Mouse (Mus musculus) spleen, postnatal 14 days (tissue): ENCODE data around the gene Fgfr2.

Experiments
- DNase-seq, 2 experiments: peaks; one replicate each; pipeline ENCODE4 v3.0.0; 2021 to 2022; ENCODE audit warnings: low spot score in 2 of 2

Fgfr2 gene

DNA sequence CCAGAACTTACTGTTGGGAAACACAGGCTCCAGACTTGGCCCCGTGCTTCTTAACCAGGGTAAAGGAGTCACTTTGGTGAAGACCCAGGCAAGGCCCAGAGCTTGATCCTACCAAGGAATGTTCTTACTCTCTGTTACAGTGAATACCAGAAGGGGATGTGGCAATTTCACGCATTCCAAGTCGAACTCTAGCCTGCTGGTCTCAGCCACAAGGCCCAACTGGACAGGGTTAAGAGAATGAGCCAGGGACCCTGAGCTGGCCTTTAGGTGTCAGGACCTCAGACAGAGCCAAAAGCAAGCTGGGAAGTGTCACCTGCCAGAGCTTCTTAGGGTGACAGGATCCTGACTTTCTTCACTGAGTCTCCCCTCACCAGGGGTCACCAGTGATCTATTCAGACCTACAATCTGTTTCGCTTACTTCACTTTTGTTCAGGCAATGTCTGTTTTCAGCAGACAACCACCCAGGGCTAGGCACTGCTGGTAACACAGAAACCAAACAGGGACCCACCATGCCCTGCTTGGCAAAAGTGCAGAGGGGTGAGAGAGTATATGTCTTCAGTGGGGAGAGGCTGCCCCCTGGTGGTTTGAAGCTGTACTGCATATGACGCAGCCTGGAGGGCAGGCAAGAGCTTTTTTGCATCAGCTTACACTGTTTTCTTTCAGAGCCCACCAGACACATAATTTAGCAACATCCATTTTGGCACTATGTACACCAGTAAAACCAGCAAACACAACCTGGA lies 1241.1 kb downstream of the Fgfr2 start:
- DNase-seq, result peak; percentile 21 to 58

DNA sequence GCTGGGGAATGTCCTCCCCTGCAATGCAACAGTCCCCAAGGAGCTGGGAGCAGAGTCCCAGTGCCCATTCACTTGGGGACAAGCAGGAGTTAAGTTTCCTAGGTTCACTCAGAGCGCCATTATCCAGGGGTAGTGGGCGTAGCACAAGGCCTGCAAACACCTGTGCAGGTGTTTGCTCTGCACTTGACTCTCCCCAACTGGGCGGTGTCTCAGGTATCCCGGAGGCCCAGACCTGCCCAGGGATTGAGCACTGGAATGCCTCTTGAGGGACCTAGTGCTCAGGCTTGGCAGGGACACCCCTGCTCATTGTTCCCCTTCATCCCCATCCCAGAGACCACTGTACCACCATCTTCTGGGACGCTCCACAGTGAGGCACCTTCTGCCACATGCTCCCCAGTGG lies 1243.0 kb downstream of the Fgfr2 start:
- no peak for DNase-seq

DNA sequence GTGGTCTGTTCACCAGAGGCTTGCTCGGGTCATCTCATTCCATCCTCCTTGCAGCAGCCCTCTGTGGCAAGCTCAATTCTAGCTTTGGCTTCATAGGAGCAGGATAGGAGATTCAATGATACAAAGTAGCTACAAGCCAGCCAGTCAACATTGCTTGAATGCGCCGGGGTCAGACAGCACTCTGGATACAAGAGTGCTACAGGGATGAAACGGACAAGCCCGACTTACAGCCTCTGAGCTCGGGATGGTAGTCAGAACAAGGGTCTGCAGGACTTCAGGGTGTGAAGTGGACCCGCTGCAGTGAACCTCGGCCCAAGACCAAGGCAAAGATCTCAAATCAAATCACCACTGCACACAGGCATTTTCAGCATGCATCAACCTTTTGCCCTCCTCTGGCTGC lies 1244.3 kb downstream of the Fgfr2 start:
- DNase-seq, result no peak

DNA sequence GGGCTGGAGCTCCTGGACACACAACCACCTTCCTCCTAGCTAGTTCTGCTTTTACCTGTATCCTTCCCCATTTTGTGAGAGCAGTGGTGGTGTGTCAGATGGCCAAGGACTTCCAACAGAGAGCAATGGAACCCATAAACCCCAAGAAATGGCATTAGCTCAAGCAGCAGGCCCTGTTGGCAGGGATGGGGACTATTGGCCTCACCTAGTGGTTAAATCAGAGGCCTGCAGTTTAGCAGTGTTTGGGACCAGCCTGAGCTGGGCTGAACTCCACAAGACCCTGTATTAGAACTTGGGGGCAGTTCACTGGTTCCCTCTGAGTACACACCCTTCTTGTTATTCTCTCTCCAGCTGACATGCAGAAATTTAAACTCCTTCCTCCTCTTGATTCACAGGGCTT lies 1262.0 kb downstream of the Fgfr2 start:
- DNase-seq, result no peak

DNA sequence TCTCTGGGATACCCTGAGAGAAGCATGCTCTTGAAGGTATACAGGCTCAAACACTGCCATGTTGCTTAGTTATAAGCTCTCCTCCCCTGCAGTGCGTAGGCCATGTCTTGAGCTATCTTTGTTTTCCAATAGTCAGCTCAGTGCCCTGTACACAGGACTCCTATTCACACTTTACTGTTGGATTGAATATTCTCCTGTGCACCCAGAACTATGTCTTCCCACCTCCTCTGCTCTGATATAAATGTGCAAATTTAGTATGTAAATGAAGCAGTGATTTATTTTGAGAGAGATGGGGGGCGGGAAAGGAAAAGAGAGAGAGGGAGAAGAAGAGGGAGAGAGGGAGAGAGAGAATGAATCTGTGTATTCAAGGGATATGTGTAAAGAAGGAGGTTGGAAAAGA lies 1267.5 kb downstream of the Fgfr2 start:
- no peak for DNase-seq

DNA sequence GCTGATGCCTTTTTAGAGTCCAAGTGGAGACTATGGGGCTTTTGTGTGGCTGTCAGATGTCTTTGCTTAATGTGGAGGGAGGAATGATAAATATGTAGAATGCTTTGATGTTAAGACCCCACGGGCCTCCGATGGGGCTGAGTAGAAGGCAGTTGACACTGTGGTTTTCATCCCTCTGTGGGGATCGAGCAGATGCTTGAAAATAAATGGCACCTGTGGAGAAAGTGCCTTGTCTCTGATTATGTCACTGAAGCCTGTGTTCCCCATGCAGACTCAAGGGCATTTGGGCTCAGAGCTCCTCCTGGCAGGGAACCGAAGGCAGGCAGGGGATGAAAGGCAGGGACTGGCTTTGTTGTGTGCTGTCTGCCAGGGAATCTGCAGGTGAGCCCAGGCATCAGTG lies 1272.6 kb downstream of the Fgfr2 start:
- no peak for DNase-seq

DNA sequence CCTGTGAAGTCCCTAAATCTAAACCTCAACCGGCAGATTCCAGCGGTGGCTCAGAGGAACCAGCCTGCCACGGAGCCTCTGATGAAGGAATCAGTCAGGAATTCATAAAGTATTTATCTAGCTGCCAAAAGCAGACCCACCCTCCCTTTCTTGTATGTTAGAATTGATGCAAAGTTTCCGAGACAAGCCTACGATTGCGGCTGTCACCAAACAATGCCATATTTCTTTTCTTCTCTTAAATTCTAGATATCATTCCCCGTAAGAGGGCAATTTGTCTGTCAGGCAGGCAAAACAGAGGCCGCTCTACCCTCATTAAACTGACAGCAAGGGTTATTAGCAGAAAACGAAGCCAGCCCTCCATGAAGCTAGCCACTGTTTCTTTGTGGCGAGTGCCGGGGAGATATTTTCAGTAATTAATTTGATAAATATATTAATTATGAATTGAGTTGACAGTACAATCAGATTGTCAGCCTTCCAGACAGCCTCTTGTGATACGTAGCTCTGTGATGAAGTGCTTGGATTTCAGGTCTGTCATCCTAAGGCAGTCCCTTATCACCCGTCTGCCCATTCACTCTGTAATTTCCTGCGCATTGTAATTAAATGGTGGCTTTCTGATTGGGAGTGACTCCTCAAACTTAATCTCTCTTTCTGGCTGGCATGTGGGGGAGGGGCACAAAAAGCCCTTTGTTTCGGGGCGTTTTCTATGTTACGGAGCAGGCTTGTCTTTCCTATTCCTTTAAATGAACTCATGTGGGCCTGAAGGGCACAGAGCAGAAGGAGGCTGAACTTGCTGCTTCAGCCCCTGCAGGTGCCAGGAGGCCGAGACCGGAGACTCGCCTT lies 1276.9 kb downstream of the Fgfr2 start:
- no peak for DNase-seq

DNA sequence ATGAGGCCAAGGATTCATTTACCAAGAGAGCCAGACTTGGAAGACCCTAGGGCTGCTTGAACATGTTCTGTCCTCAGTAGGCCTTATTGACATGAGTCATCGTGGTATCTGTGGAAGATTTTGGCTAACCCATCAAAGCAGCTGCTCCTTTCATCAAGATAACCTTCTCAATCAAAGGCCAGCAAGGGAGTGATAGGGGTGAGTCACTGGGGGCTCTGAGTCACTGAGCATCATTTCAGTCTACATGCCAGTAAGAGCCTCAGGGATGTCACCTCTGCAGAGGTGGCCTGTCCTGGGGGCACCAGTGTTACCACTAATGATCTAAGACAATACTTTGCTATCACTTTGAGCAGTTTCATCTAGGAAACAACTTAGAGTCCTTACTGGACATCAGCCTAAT lies 1292.9 kb downstream of the Fgfr2 start:
- no peak for DNase-seq

DNA sequence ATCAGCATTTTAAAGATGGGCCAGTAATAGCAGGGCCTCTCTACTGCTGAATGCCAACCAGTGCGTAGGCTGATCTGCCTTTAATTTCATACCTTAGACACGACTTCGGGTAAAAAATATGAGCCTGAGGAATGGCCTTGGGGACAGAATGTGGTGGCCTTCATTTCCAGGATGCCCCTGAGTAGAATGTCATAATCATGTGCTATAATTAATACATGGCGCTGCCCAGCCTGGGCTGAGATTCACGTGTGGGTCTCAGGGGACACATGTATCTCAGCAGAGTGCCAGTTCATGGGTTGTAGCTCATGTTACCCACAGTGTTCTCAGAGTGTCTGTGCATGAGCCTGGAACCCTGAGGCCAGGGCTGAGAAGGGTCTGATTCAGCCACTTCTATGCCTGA lies 1296.3 kb downstream of the Fgfr2 start:
- no peak for DNase-seq

DNA sequence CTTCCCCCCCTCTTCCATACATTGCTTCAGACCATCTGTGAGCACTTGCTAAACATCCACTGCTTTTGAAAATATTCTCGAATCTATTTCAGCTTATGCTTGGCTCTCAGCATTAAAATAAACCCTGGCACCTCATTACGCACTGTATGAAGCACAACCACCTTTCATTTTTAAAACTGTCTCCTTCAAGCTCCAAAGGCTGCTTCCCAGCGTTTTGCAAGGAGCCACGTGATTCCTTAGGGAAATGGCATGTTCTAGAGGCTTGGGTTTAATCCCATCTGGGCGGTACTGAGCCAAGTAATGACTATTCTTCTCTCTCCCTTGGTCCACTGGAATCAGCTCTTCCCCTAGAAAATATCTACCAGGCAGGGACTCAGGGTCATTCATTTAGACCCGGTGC lies 1305.2 kb downstream of the Fgfr2 start:
- no peak for DNase-seq

DNA sequence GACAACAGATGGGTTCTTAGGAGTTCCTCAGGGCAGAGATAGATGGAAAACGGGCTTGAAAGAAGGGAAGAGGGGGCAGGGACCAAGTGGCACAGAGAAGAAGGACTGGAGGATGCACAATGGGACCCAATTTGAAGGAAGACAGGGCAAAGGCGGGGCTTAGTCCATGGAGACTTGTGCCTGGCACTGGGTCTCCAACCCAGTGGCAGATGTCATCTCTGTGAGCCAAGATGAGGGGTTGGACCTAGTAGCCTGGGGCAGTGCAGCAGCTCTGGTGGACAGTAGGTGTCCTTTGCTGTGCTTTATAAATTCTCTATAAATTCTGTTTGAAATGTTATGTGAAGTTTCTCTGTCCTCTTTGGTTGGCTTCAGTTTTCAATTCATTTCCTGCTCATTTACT lies 1306.5 kb downstream of the Fgfr2 start:
- no peak for DNase-seq

DNA sequence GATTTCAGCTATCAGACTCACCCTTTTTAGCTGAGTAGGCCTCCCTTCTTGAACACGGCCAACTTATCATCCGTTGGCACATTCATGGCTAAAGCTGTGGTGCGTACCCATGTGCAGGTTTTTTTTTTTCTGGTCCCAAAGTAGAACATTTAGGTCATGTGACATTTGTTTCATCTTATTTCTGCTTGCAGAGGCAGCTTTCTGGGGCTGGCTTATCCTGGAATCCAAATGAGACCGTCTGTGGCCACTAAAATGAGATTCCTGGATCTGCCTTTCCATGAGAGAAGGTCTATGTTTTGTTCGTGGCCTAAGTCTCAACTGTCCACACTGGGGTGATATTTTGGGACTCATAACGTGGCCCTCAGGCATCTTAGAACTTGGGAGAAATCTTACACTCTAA lies 1311.0 kb downstream of the Fgfr2 start:
- DNase-seq, result no peak

DNA sequence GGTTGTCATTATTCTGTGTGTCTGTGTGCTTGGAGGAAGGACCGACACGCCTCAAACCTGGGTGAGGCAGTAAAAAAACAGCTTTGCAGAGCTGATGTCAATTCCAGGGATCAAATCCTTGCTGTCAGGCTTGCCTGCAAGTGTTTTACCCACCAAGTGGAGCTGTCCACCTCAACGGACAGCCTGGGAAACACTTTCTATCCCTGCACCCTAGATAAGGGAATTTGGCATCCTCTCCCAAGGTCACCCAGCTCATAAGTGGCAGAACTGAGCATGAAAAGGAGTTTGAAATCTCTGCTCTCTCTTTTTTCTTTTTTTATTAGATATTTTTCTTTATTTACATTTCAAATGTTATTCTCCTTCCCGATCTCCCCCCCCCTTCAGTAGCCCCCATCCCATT lies 1312.2 kb downstream of the Fgfr2 start:
- DNase-seq, result no peak

DNA sequence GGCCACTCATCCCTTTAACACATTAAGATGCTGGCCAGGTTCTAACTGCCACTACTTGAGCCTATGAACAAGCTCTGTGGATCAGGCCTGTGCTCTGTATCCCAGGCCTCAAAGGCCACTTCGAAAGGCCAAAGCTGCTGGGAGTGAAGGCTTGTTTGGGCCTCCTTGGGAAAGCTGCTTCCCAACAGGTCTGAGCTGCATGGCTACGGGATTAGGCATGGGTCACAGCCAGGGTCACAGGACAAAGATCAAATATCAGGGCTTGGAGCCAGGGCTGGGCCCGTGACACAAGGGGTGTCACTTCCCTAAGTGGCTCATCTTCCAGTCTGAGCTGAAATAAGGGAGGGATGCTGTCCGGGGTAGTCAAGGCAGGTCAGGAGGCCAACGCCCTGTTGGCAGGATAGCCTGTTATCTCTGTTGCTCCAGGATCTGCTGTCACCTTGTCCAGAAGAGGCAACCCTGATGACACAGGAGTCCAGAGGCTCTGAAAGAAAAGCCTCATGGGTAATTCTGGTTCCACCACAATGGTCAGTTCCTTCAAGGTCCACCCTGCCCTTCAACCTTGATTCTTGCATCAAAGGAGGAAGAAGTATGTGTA lies 1313.5 kb downstream of the Fgfr2 start:
- DNase-seq, result no peak

DNA sequence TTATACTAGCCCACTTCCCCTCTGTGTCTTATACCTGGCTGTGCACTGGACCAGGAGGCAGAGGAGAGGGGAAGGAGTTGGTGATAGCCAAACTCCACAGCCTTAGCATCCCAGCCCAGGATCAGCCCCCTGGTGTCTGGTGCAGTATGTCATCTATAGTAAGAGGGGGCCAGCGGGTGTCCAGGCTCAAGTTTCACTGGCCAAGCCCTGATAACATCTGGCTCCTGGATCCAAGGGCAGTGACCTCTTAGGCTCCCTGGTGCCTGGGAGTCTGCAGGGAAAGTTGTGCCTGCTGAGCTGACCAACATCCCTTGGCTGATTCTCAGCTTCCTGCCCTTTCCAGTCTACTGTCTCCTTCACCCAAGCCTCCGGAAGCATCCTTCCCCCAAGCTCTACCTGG lies 1315.9 kb downstream of the Fgfr2 start:
- DNase-seq, result no peak

DNA sequence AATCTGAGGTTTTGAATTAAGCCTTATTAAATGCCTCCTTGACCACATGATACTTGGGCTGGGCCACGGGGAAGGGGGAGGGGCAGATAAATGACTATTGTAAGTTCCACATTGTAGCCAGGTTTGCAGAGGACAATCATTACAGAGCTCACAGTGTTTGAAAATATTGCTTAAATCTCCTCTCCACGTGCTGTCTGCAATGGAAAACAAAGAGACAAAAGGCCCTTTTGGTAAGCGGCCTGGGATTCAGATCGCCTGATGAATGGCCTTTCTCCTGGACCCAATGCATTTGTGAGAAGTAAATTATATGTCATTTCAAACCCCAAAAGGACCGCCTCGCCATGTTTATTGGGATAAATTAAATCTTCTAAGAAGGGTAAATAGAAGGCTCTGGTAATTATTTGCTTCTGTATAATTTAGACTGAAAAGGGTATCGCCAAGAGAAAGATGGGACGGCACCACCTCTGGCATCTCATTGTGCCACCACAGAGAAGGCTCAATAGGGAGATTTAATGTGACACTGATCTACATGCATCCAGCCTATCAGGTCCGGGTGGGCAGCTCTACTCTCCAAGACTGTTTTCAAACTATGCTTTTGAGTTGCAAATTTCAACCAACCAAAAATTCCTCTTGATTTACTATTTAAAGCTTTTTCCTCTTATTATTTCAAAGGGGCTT lies 1317.5 kb downstream of the Fgfr2 start:
- DNase-seq, result no peak

DNA sequence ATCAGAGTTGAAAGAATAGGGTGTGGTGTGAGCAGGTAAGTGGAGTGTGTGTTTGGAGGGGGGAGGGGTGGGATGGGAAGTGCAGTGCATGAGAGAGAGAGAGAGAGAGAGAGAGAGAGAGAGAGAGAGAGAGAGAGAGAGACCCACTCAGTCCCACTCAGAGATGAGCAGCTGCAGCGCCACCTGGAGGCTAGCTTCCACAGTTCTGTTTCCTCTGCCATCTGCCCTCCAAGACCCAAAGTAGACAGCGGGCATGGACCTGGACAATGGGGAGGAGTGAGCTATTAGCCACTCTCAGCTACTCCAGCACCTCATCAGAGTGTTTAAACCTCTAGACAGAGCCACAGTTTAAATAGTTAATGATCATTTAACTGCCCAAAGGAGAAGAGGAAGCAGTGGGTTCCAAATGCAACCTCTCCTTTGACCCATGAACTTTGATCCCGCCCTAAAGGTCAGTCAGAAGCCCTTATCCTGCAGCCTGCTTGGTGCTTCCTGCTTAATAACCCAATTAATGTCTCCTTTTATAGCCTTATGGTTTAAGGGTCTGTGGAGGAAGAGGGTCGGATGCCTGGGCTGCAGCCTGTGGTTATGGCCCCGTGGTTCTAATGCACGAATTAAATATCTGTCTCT lies 1322.6 kb downstream of the Fgfr2 start:
- no peak for DNase-seq

DNA sequence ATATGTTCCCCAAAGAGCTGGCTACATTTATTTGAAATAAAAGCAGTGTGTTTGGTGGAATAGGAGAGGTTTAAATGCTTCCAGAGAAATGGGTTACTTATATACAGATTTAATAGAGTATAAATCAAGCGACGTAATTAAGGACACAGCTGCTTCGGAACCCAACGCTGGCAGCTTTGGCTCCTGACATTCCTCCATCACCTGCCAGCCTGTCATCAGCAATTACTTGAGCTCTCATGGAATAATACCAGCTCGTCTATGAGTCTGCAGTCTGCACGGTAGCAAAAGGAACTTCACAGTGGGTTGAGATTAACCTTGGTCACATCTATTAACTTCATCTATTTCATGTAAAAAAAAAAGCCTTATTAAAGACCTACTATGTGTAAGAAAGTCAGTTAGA lies 1326.0 kb downstream of the Fgfr2 start:
- no peak for DNase-seq

DNA sequence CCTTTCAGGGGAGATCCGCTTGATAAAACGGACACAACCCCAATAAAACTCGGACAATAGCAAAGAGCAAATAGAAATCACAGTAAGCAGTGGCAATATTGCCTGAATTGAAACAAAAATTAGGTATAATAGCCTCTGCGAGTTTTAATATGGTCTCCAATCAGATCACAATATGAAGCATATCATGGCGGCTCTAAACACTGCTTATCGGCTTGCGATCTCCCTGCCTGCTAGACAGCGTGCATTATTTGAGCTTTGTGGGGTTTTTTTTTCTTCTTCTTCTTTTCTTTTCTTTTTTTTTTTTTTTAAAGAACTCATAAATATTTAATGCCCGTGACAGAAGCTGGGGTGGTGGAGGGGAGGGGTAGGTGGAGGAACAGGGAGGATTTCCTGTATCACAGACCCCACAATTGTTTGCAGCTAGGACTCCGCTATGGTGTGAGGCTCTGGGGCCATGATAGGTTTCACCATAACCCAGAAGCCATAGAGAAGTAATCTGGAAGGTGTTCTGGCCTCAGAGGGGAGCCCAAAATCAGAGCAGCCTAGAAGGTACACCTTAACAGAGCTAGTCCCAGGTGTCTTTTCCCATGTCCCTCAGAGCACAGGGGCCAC lies 1334.4 kb downstream of the Fgfr2 start:
- DNase-seq, result no peak

DNA sequence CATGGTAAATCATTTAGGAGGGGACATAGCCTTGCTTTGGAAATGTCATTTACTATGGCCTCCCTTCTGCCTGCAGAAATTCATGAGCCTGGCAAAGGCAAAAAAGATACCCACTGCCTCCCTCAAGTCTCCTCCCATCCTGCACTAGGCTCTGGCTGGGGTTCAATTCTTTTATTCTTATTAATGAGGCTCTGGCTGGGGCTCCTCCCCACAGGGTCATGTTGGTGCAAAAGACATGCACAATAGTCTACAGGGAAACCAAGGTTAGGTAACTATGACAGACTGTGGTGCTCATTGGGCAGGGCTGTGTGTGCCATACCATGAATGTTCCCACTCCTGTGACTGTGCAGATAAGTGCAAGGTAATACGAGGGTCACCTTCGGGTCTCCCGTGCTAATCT lies 1337.4 kb downstream of the Fgfr2 start:
- DNase-seq, result no peak

DNA sequence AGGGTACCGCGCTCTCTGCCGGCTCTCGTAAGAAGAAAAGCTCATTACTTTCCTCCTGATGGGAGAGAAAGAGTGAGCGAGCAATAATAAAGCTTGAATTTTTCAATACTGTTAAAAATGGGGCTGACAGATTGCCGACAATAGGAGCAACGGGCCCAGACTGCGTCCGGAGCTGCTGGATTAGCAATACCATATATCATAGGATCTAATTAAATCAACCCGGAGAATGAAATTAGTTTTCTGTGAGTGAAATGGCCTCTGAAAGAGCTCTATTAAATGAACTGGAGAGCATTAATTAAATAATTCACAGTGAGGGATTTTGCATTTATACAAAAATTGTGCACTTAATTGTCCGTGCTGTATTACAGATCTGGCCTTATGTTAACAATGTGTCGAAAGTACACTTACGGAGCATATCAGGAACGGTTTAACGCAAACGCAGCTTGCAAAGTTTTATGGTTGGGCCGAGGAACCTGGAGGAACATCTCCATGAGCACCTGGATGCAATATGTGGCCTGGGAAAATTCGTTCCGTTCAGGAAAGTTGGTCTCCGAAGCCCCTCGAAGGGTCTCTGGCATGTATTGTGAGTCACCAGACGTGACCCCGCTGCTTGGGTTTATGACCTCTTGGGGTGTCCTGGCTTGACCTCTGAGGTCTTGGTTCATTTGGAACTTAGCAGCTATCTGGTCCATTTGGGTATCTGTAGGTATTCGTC lies 1344.7 kb downstream of the Fgfr2 start:
- no peak for DNase-seq
